Mouse (Mus musculus): ENCODE measurements at regions not wholly inside any gene's neighbourhood (a gene's known extent, or its start where the extent isn't known, plus 50 kb on each side); places are given as distances from the start of the nearest gene placed in this dataset.
A peak's percentile ranks its signal among the peaks of the same experiment; 100 is the strongest.

GRCm38 (mm10) chr5:99782806-99783205, 53.9 kb upstream of the Rasgef1b start:
- DNase-seq (ENCODE audit: low read depth, low spot score), result no peak

- DNase-seq (ENCODE audit: low read depth, low spot score), result no peak
Observed at GRCm38 (mm10) chr5:99785850-99786249, 57.0 kb upstream of the Rasgef1b start.

DNA sequence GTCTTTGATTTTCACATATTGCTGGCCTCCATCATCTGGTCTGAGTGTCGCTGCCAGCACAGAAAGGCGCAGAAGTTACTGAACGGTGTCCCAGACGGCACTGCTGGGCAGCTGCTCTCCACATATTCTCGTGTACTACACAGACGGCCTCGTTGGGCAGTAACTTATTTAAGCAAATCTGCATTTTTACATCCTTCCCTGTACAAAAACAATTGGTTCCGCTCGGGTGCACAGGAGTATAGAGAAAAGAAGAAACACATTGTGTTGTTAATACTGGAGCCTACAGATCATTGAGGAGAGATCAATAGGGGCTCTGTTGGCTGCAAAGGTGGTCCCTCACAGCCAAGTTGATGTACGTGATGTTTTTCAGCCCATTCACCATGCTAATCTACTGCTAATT, 58.4 kb upstream of the Rasgef1b start:
- DNase-seq (ENCODE audit: low read depth, low spot score), result no peak

DNA sequence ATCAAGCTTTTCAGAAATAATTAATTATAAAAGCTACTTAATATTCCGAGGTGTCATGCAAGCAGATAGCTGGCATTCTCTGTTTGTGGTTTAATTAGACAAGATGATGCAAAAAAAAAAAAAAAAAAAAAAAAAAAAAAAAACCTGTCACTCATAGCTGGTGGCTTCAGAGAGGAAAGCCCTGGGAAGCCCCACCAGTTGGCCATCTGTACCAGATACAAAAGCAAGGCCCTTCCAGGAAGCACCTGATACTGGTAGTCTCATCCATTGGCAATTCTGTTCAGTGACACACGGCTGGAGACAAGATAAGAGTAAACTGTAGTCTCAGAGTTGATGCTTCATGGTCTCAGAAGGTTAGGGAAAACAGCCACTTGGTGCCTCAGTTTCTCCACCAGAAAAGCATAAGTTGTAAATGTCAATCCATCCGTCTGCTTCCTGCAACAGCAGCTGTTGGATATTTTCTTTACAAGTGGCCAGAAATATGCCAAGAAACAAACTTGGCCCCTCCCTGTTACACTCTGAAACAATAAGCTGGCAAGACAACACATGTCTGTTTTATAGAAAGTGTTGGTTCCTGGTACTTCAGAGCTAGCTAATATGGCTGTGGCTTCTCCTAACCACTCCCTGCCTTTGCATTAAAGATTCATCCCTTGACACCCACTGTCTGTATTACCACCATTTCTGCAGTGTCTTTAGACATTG, 59.0 kb upstream of the Rasgef1b start:
- DNase-seq (ENCODE audit: low read depth, low spot score), result no peak

DNA sequence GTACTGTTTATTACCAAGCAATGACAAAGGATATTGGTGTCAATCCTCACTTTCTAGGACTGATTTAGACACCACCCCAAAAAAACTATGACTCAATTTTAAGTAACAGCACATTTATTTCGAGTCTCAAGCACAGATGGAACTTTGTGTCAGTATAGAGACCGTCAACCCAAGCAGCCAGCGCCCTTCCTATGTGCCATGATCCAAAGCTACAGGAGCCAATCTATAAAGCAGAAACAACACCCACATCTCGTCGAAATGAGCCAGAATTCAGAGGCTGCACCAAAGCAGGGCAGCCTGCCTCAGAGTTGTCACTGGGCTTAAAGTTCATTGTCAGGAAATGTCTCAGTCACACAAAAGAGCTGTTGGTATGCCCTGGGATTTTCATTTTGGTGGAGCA, 61.9 kb upstream of the Rasgef1b start:
- DNase-seq (ENCODE audit: low read depth, low spot score), result no peak

- DNase-seq (ENCODE audit: low read depth, low spot score), result no peak
Observed at GRCm38 (mm10) chr5:99800543-99800942, 71.7 kb upstream of the Rasgef1b start.

- no peak for DNase-seq (ENCODE audit: low read depth, low spot score)
Observed at GRCm38 (mm10) chr5:99801791-99802450, 73.1 kb upstream of the Rasgef1b start.

- no peak for DNase-seq (ENCODE audit: low read depth, low spot score)
Observed at GRCm38 (mm10) chr5:99826861-99827260, 79.2 kb upstream of the Vamp9 start.

- no peak for DNase-seq (ENCODE audit: low read depth, low spot score)
Observed at GRCm38 (mm10) chr5:99828516-99828915, 77.5 kb upstream of the Vamp9 start.

DNA sequence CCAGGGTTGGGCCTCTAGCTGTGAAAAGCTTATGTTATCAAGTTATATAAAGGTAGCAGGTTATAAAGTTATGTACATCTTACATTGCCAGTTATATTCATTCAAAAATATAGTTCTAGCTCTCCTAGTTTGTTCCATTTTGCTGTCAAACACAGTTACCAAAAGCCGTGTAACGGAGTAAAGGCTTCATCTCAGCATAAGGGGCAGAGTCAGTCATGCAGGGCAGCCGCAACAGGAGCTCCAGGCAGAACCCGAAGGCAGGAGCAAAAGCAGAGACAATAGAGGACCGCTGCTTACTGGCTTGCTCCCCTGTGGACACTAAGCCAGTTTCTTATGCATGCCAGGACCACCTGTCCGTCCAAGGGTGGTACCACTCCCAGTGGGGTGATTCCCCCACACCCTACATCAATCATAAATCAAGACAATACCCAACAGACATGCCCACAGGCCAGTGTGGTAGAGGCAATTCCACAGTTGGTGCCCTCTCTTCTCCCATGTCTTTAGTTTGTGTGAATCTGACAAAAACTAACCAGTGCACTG, 67.7 kb upstream of the Vamp9 start:
- no peak for DNase-seq (ENCODE audit: low read depth, low spot score)

GRCm38 (mm10) chr5:99839661-99840060, 66.4 kb upstream of the Vamp9 start:
- no peak for DNase-seq (ENCODE audit: low read depth, low spot score)

DNA sequence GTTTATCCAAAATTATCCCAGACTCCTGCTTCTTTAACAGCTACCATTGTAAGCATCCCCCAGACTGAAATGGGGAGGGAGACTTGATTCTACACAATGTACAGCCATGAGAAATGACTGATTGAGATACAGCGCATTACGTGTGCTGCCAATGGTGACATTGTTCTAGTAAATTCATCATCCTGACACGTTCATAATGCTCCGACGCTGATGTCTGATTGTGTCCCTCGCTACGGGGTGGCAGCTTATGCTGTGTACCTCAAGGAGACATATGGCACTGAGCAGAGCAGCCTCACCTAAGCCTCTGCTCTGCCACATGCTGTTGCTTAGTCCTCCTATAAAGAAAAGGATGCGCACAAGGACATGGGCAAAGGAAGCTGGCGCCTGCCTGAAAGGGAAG, 65.2 kb upstream of the Vamp9 start:
- DNase-seq (ENCODE audit: low read depth, low spot score), result no peak

GRCm38 (mm10) chr5:99845565-99846255, 60.3 kb upstream of the Vamp9 start:
- DNase-seq (ENCODE audit: low read depth, low spot score), result no peak

- DNase-seq (ENCODE audit: low read depth, low spot score), result no peak
Observed at GRCm38 (mm10) chr5:99848158-99848988, 57.7 kb upstream of the Vamp9 start.

GRCm38 (mm10) chr5:99849001-99849400, 57.1 kb upstream of the Vamp9 start:
- DNase-seq (ENCODE audit: low read depth, low spot score), result peak; percentile 24

DNA sequence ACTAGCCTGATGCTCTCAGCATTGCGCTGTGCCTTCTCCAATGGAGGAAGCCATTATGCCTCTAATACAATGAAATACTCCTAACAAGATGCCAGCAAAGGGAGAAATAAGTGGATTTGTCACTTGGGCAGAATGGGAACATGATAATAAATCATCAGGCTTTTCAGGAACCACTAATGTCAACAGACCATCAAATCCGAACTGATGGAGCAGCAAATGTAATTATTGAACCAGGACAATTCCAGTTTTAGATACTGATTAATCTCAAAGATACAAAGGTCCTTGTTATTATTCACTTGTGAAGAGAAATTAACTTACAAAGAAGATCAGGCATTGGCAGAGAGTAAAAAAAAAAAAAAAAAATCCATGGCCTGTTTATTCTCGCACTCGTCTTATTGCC, 53.7 kb upstream of the Vamp9 start:
- DNase-seq (ENCODE audit: low read depth, low spot score), result no peak
